Mouse (Mus musculus): ENCODE results near the gene Hist1h2bm. TPM values are rescaled to one million over a fixed set of nuclear protein-coding genes. Genes with fewer than 3 reads are reported as not detected.

Hist1h2bm gene
- 17.0 and 18.2 TPM in 2 replicates for polyA plus RNA-seq (2012; rRNA removed)

DNA sequence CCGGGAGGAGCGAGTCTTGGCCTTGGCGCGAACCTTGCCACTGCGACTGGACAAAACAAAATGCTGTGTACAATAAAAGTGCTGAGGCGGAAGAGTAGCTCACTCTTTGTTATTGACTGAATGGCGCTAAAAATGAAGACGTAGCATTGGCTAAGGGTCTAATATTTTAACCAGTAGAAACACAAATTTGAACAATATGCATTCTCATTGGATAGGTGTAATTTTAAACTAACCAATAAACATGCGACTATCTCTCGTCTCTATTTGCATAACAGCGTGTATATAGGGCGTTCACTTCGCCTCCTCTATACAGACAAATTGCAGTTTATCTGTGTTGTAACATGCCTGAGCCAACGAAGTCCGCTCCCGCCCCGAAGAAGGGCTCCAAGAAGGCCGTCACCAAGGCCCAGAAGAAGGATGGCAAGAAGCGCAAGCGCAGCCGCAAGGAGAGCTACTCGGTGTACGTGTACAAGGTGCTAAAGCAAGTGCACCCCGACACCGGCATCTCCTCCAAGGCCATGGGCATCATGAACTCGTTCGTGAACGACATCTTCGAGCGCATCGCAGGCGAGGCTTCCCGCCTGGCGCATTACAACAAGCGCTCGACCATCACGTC lies at the start of gene Hist1h2bm:
Gene Hist1h2bm, plus strand, starts transcription at position 288 of the 616 bp plus-strand sequence.
- DNase-seq (ENCODE audit: low read depth), result peak; percentile 98

DNA sequence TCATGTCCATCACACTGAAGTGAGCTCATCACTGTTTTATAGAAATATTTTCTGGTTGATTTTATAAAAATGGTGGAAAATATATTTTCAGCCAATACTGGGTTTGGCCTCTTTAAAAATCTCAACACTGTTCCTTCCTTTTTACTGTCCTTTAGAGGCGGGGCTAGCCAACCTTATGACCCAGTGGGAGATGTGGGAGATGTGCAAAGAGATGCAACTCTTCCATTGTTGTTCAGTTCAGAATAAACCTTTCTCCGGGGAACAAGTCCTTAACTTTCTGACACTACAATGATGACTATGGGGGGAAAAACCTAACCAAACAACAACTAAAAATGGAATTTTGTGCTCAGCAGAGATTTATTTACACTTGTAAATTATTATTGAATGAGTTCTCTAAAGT lies 44.5 kb upstream of the Hist1h2bm start, which contains the start of gene Olfr1360:
Gene Olfr1360, minus strand, starts transcription at position 101 of the 400 bp plus-strand sequence.
- no peak for DNase-seq (ENCODE audit: low read depth)
- TF ChIP-seq CTCF (IDR thresholded peaks at IDR 0.05; ENCODE audit: borderline replicate concordance, extremely low read depth, insufficient read depth, insufficient read length) (no peak), POLR2A (IDR thresholded peaks at IDR 0.05; ENCODE audit: borderline replicate concordance, extremely low read depth, insufficient read depth, insufficient read length, poor library complexity, severe bottlenecking) (no peak)

More for the DNA sequence above, at the start of gene Hist1h2bm:
- peak; percentile 52; the same call in 1 of the 2 replicates for TF ChIP-seq POLR2A (IDR thresholded peaks at IDR 0.05; ENCODE audit: borderline replicate concordance, extremely low read depth, insufficient read depth, insufficient read length, poor library complexity, severe bottlenecking)

DNA sequence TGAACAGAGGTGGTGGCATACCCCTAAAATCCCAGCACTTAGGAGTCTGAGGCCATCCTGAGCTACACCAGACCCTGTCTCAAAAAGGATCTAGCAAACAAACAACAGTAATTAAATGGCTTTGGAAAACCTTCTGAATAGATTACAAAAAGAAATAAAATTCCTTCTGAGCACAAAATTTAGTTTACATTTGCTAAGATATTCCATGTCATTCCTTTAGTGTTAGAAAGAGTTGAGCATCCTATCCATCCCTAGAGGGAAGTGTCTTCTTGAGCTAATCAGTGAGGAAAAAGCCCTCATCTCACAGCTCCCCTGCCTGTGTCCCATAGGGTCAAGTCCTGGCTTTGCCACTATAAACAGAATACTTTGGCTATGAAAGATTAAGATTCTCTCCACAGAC lies 24.0 kb upstream of the Hist1h2bm start, which contains the start of gene Olfr1359:
Gene Olfr1359, plus strand, starts transcription at position 301 of the 400 bp plus-strand sequence.
- DNase-seq (ENCODE audit: low read depth), result no peak

DNA sequence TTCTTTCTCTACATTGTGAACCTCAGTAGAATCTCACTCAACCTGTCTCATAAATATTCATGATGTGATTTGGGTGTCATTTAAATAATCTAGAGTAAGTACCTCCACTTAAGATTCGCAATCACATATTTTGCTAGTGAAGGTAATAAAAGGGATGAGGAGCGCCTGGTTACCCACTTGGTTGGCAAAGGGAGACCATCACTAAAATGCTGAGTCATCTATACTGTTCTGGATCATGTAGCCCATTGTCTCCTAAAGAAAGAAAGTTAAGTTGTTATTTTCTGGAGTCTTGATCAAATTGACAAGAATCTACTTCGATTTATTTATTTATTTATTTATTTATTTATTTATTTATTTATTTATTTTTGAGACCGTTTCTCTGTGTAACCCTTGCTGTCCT lies 15.2 kb upstream of the Hist1h2bm start:
- DNase-seq (ENCODE audit: low read depth), result no peak
- TF ChIP-seq CTCF (IDR thresholded peaks at IDR 0.05; ENCODE audit: borderline replicate concordance, extremely low read depth, insufficient read depth, insufficient read length) (no peak), POLR2A (IDR thresholded peaks at IDR 0.05; ENCODE audit: borderline replicate concordance, extremely low read depth, insufficient read depth, insufficient read length, poor library complexity, severe bottlenecking) (no peak)

More for the DNA sequence above, 24.0 kb upstream of the Hist1h2bm start, which contains the start of gene Olfr1359:
- no peak for TF ChIP-seq CTCF (IDR thresholded peaks at IDR 0.05; ENCODE audit: borderline replicate concordance, extremely low read depth, insufficient read depth, insufficient read length)
- TF ChIP-seq POLR2A (IDR thresholded peaks at IDR 0.05; ENCODE audit: borderline replicate concordance, extremely low read depth, insufficient read depth, insufficient read length, poor library complexity, severe bottlenecking), result no peak

DNA sequence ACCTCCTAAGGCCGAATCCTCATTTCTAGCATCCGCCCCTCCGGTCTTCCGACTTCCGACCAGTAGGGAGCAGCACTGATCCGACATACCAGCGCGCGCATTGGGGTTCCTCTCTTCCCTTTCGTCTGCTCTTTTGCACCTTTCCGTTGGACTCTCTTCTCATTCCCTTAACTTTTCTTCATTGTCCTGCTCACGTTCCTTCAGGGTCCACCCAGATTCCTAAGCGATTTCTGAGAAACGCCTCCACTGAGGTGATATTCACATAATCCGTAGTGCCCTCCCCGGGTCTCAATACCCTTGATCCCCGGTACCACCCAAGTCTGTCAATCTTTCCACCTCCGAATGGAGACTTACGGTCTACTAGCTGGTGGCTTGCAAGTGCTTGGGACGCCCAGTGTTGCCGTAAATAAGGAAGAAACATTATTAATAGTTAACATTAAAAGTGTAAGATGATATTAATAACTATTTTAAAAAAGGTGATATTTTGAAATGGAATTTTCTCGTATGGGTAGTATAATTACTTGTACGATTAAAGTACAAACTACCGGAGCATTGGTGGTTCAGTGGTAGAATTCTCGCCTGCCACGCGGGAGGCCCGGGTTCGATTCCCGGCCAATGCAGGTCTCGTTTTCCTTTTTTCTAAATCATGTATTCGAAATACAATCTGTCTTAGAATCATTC lies 11.7 kb upstream of the Hist1h2bm start:
- TF ChIP-seq POLR2A (IDR thresholded peaks at IDR 0.05; ENCODE audit: borderline replicate concordance, extremely low read depth, insufficient read depth, insufficient read length, poor library complexity, severe bottlenecking), result no peak
- TF ChIP-seq CTCF (IDR thresholded peaks at IDR 0.05; ENCODE audit: borderline replicate concordance, extremely low read depth, insufficient read depth, insufficient read length), result peak; percentile 81
- peak; percentile 92 for DNase-seq (ENCODE audit: low read depth)

DNA sequence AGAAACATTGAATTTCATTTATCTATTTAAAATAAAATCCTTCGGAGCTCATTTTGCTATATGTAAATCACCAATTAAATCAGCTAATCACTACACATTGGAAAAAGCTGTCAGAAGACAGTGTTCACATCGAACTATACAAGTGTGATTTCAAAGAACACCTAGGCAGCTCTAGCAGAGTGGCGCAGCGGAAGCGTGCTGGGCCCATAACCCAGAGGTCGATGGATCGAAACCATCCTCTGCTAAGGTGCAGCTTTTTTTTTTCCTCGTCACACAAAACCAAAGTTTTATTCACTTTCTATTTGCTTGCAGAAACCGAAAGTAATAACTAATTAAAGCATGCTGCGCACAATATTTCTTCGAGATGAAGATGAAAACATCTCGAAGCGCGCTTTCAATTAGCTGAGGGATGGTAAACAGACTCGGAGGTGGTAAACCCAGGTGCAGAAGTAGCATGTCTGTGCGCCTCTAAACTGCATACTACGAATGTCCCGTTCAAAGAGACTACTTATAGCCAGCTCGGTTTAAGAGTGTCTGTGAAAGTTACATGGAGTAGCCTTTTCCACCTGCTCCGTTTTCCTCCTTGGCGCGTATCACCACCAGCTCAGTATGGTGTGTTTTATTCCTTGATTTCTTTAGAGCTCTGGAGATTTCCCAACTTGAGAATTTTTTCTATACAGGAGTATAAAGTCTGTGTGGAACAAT lies 10.9 kb upstream of the Hist1h2bm start:
- DNase-seq (ENCODE audit: low read depth), result peak; percentile 88

DNA sequence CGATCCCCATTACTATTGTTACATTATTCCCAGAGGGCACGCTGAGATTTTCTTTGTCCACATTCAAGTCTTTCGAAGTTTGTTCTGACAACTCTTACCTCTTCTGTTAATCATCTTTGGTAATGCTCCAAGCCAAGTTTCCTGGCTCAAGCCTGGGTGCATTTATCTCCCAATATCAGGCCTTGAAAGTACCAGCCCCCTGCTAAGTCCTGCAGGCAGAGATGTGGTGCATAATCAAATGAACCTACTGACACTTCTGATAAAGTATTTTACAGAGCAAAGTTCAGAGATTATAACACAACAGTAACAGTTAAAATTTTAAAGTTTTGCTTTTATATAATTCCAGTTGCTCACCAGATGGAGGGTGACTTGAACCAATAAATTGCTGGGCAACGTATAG lies 10.1 kb upstream of the Hist1h2bm start:
- TF ChIP-seq POLR2A (IDR thresholded peaks at IDR 0.05; ENCODE audit: borderline replicate concordance, extremely low read depth, insufficient read depth, insufficient read length, poor library complexity, severe bottlenecking) (no peak), CTCF (IDR thresholded peaks at IDR 0.05; ENCODE audit: borderline replicate concordance, extremely low read depth, insufficient read depth, insufficient read length) (no peak)
- no peak for DNase-seq (ENCODE audit: low read depth)

More for the DNA sequence above, 10.9 kb upstream of the Hist1h2bm start:
- TF ChIP-seq POLR2A (IDR thresholded peaks at IDR 0.05; ENCODE audit: borderline replicate concordance, extremely low read depth, insufficient read depth, insufficient read length, poor library complexity, severe bottlenecking), result no peak
- TF ChIP-seq CTCF (IDR thresholded peaks at IDR 0.05; ENCODE audit: borderline replicate concordance, extremely low read depth, insufficient read depth, insufficient read length), result no peak

DNA sequence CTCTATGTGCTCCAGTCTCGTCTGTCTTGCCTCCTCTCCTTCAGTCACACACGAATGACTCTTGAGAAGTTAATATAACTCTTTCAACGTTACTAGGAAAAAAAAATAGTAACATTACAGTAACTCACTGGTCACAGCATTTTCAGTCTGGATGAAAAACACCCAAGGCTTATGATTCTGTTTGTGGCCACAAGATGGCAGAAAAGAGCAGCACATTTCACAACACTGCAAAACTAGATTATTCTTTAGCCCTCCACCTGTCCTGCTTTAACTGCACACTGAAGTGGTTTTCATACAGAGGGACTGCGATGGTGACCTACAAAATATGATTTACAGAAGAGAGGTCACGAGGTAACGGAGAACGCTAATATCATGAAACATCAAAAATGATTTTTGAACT lies 7.1 kb upstream of the Hist1h2bm start:
- TF ChIP-seq POLR2A (IDR thresholded peaks at IDR 0.05; ENCODE audit: borderline replicate concordance, extremely low read depth, insufficient read depth, insufficient read length, poor library complexity, severe bottlenecking) (no peak), CTCF (IDR thresholded peaks at IDR 0.05; ENCODE audit: borderline replicate concordance, extremely low read depth, insufficient read depth, insufficient read length) (peak; percentile 74)
- peak; percentile 88 for DNase-seq (ENCODE audit: low read depth)

DNA sequence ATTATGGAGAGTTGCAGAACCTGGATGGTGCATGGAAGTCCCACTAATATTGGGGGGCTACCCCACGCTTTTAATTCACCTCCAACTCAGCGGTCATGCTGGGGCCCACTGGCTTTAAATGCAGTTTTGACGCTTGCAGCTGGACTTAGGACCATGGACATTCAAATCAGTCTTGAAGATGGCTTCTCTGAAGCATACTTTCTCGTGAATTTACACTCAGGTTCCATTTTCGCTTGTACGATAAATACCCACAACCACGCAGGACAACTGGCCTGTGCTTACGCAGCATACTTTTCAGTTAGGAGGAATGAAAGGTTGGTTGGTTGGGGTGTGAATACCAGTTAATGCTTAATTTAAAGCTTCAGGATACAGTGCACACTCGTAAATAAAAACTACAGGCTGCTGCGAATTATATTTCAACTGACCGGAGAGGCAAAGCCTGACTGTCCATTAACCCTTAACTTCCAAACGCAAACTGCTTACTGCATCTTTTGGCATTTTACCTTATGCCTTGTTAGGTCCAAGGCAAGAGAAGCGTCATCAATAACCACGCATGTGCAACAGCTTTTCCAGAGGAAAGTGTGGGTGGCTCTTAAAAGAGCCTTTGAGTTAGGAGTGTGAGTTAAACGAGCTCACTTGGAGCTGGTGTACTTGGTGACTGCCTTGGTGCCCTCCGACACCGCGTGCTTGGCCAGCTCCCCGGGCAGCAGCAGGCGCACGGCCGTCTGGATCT lies 6.5 kb upstream of the Hist1h2bm start:
- TF ChIP-seq CTCF (IDR thresholded peaks at IDR 0.05; ENCODE audit: borderline replicate concordance, extremely low read depth, insufficient read depth, insufficient read length) (no peak), POLR2A (IDR thresholded peaks at IDR 0.05; ENCODE audit: borderline replicate concordance, extremely low read depth, insufficient read depth, insufficient read length, poor library complexity, severe bottlenecking) (no peak)
- peak; percentile 60 for DNase-seq (ENCODE audit: low read depth)

DNA sequence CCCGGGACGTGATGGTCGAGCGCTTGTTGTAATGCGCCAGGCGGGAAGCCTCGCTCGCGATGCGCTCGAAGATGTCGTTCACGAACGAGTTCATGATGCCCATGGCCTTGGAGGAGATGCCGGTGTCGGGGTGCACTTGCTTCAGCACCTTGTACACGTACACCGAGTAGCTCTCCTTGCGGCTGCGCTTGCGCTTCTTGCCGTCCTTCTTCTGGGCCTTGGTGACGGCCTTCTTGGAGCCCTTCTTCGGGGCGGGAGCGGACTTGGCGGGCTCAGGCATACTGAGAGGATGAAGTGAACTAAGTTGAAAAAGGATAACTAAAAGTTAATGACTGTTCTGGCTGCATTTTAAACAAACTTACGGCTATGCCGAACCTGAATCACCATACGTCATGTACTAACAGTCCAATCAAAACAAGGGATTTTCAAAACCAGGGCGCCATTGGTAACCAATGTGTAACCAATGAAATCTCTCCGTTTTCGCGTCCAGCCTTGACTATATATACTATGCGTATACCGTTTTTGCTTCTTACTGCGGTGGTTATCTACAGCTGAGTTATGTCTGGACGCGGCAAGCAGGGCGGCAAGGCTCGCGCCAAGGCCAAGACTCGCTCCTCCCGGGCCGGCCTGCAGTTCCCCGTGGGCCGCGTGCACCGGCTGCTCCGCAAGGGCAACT lies 5.8 kb upstream of the Hist1h2bm start, which contains the start of the genes Hist1h2bl and Hist1h2ai:
Gene Hist1h2bl, minus strand, starts transcription at position 280 of the 676 bp plus-strand sequence.
Gene Hist1h2ai, plus strand, starts transcription at position 559 of the 676 bp plus-strand sequence.
- TF ChIP-seq POLR2A (IDR thresholded peaks at IDR 0.05; ENCODE audit: borderline replicate concordance, extremely low read depth, insufficient read depth, insufficient read length, poor library complexity, severe bottlenecking), result peak; percentile 62; the same call in 1 of the 2 replicates
- DNase-seq (ENCODE audit: low read depth), result peak; percentile 99

Measured in brain, embryonic 14.5 days (tissue).